14 mouse cellular contexts compared by ENCODE assay signal in the genomic region with DNA sequence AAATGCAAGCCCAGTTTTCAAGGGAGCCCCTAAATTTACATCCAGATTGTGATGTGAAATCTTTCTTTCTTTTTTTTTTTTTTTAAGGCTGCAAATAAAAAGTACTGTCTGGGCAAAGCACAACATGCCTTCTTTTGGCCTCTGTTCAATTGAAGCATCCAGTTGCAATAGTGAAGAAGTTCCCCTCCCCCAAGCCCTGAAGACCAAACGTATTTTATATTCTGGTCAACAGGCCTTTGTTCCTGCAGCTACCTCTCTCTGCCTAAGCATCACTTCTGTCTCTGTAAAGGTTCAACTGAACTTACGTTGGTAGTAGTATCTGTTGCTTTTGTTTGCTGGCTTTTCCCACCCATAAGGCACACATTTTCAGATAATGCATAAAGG. TPM values are rescaled to one million over a fixed set of nuclear protein-coding genes. Genes with fewer than 3 reads are reported as not detected.
DNase-seq lines count a peak whose midpoint lies in the region; ATAC-seq and TF ChIP-seq lines count a peak whose summit lies in the region.
"Had no signal": no experiment of that assay in that cellular context is flagged by ENCODE, and none has a peak within 500 bp of the region (broad histone marks: within the 10 kb centered on the region; RNA-seq: fewer than 3 reads in every experiment).

No protein-coding gene starts in this region.

- no peaks in the 10 kb centered on the region for H3K4me1 ChIP-seq in lung, embryonic 14.5 days (ENCODE audit: insufficient read depth)
- peaks cover 26% of the 10 kb centered on the region for H3K4me1 ChIP-seq in hindbrain, embryonic 10.5 days (replicated peaks)
- peaks cover 30% of the 10 kb centered on the region for H3K4me1 ChIP-seq in midbrain, embryonic 13.5 days (replicated peaks)
- H3K4me1 ChIP-seq: embryonic facial prominence, embryonic 12.5 days had no signal

- H3K36me3 ChIP-seq in lung, embryonic 14.5 days (ENCODE audit: insufficient read depth) = no peaks in the 10 kb centered on the region
- H3K36me3 ChIP-seq in hindbrain, embryonic 10.5 days = no peaks in the 10 kb centered on the region
- no peaks in the 10 kb centered on the region for H3K36me3 ChIP-seq in midbrain, embryonic 13.5 days
- H3K36me3 ChIP-seq: embryonic facial prominence, embryonic 12.5 days; G1E; liver, embryonic 13.5 days had no signal

- DNase-seq in lung, embryonic 14.5 days = peak; percentile 24
- no peak for DNase-seq in lung, postnatal 25 days (ENCODE audit: low spot score)
- no peak for DNase-seq in hindbrain, embryonic 10.5 days (ENCODE audit: low spot score)
- DNase-seq in frontal cortex, adult 2 months (ENCODE audit: extremely low spot score in 1 of 2, low spot score in 1 of 2) = no peak
- DNase-seq in spleen, postnatal 4 days (ENCODE audit: low spot score in 2 of 2) = no peak
- no peak for DNase-seq in left cerebral cortex, postnatal 36 days (ENCODE audit: low spot score in 2 of 2)
- DNase-seq: cerebellum, adult 11-12 months; kidney, postnatal 4 days; liver, embryonic 13.5 days; lung, postnatal 4 days had no signal

- no peak for ATAC-seq in lung, embryonic 14.5 days (ENCODE audit: insufficient read depth)
- 0 out of 2 replicates have a peak, but pooled peaks have one; percentile 7 for ATAC-seq in midbrain, embryonic 13.5 days
- ATAC-seq in erythroid progenitor cell, adult 5-6 weeks (replicated peaks; ENCODE audit: low FRiP score, poor library complexity, severe bottlenecking) = no peak

- no peak overlapping the region for H3K4me3 ChIP-seq in lung, embryonic 14.5 days (ENCODE audit: low read depth, low read length)
- no peak overlapping the region for H3K4me3 ChIP-seq in hindbrain, embryonic 10.5 days
- H3K4me3 ChIP-seq in midbrain, embryonic 13.5 days (replicated peaks) = no peak overlapping the region
- H3K4me3 ChIP-seq: embryonic facial prominence, embryonic 12.5 days; liver, embryonic 13.5 days had no signal

- TF ChIP-seq CTCF in lung, embryonic 14.5 days (IDR thresholded peaks at IDR 0.05; ENCODE audit: low read depth) = no peak

- H3K27ac ChIP-seq in lung, embryonic 14.5 days (ENCODE audit: low read depth) = no peak overlapping the region
- H3K27ac ChIP-seq in hindbrain, embryonic 10.5 days = peak overlapping the region; percentile 87
- H3K27ac ChIP-seq in midbrain, embryonic 13.5 days = peak overlapping the region; percentile 88
- H3K27ac ChIP-seq: embryonic facial prominence, embryonic 12.5 days; liver, embryonic 13.5 days had no signal

- no peaks in the 10 kb centered on the region for H3K9me3 ChIP-seq in lung, embryonic 14.5 days (ENCODE audit: low read depth, low read length)
- no peaks in the 10 kb centered on the region for H3K9me3 ChIP-seq in hindbrain, embryonic 10.5 days
- no peaks in the 10 kb centered on the region for H3K9me3 ChIP-seq in midbrain, embryonic 13.5 days
- H3K9me3 ChIP-seq: embryonic facial prominence, embryonic 12.5 days; G1E; liver, embryonic 13.5 days had no signal

- intact Hi-C loops in left cerebral cortex, postnatal 36 days (cut with DNase I) = no loop called here

- H3K4me2 ChIP-seq in lung, embryonic 14.5 days = no peak overlapping the region
- H3K4me2 ChIP-seq in midbrain, embryonic 13.5 days (replicated peaks) = 0 out of 2 replicates have a peak overlapping the region, but pooled peaks have one; percentile 3
- H3K4me2 ChIP-seq: embryonic facial prominence, embryonic 12.5 days; liver, embryonic 13.5 days had no signal

- no peak overlapping the region for H3K9ac ChIP-seq in lung, embryonic 14.5 days
- H3K9ac ChIP-seq in midbrain, embryonic 13.5 days (replicated peaks) = no peak overlapping the region
- H3K9ac ChIP-seq: embryonic facial prominence, embryonic 12.5 days; liver, embryonic 13.5 days had no signal

- no peaks in the 10 kb centered on the region for H3K27me3 ChIP-seq in lung, embryonic 14.5 days (ENCODE audit: insufficient read depth, low read length)
- H3K27me3 ChIP-seq in hindbrain, embryonic 10.5 days (ENCODE audit: insufficient read depth, poor library complexity, severe bottlenecking) = no peaks in the 10 kb centered on the region
- no peaks in the 10 kb centered on the region for H3K27me3 ChIP-seq in midbrain, embryonic 13.5 days
- H3K27me3 ChIP-seq: embryonic facial prominence, embryonic 12.5 days; liver, embryonic 13.5 days had no signal

- 37% methylated on average over 2 of the region's 2 CpGs for WGBS in lung, embryonic 14.5 days
- WGBS in hindbrain, embryonic 10.5 days = 34% methylated on average over 2 of the region's 2 CpGs
- WGBS in midbrain, embryonic 13.5 days = 27% methylated on average over 2 of the region's 2 CpGs

RNA-seq across cellular contexts. Expression of gene Slc25a43, which starts 20.5 kb away (rescaled TPM):
- polyA plus RNA-seq in lung, embryonic 14.5 days (2014; fragmentation: Nextera tagmentation; extraction: Ambion mirVana) = 0.92 and 1.5 TPM in 2 replicates
- 0.96 and 1.4 TPM in 2 replicates for polyA plus RNA-seq in hindbrain, embryonic 10.5 days (2016; fragmentation: Nextera tagmentation; extraction: Ambion mirVana)
- polyA plus RNA-seq in midbrain, embryonic 13.5 days (2015; fragmentation: Nextera tagmentation; extraction: Ambion mirVana) = 0.63 and 0.78 TPM in 2 replicates
- 0.74 and 0.96 TPM in 2 replicates for polyA plus RNA-seq in frontal cortex, adult 2 months (2012; rRNA removed)
- total RNA-seq in erythroid progenitor cell, adult 5-6 weeks (2015; ENCODE audit: low replicate concordance) = not detected in 2 replicates
- not detected in 2 replicates for total RNA-seq in erythroid progenitor cell, adult 5-6 weeks (2017; ENCODE audit: low replicate concordance)
- total RNA-seq in left cerebral cortex, postnatal 36 days (2021) = under 1 TPM; 0.35 to 0.48 TPM
- polyA plus RNA-seq: G1E had no signal

RNA-seq across cellular contexts. Expression of gene Slc25a5, which starts 31.5 kb away (rescaled TPM):
- polyA plus RNA-seq in lung, embryonic 14.5 days (2014; fragmentation: Nextera tagmentation; extraction: Ambion mirVana) = 690 and 709 TPM in 2 replicates
- polyA plus RNA-seq in hindbrain, embryonic 10.5 days (2016; fragmentation: Nextera tagmentation; extraction: Ambion mirVana) = 803 and 848 TPM in 2 replicates
- polyA plus RNA-seq in midbrain, embryonic 13.5 days (2015; fragmentation: Nextera tagmentation; extraction: Ambion mirVana) = 594 and 615 TPM in 2 replicates
- 474 and 486 TPM in 2 replicates for polyA plus RNA-seq in frontal cortex, adult 2 months (2012; rRNA removed)
- 208 and 285 TPM in 2 replicates for total RNA-seq in erythroid progenitor cell, adult 5-6 weeks (2015; ENCODE audit: low replicate concordance)
- 144 and 176 TPM in 2 replicates for total RNA-seq in erythroid progenitor cell, adult 5-6 weeks (2017; ENCODE audit: low replicate concordance)
- total RNA-seq in left cerebral cortex, postnatal 36 days (2021) = 100 to 1,000 TPM; 312 to 340 TPM
